Mouse (Mus musculus) limb, embryonic 13.5 days (tissue): Measurements from ENCODE around the gene A630076J17Rik. TPM values are rescaled to one million over a fixed set of nuclear protein-coding genes. Genes with fewer than 3 reads are reported as not detected.

Experiments
- polyA plus RNA-seq: library from polyadenylated mRNA; unstranded; fragments of >200 nt; fragmentation: Nextera tagmentation; extraction: Ambion mirVana; gene quantifications from 2 replicates; pipeline ENCODE4 v1.2.1, GENCODE M21; 2015

A630076J17Rik gene
- polyA plus RNA-seq, 1 experiment from 2014 or later, result not detected

Other genes with a start within 250 kb of the A630076J17Rik start
- 1.6 TPM in 2 replicates for gene Kcna3, start 194.4 kb upstream of the A630076J17Rik start, polyA plus RNA-seq
- 0.08 and 0.10 TPM in 2 replicates for gene Kcna2, start 129.5 kb upstream of the A630076J17Rik start, polyA plus RNA-seq
- not detected in 2 replicates for gene Kcna10, start 47.6 kb upstream of the A630076J17Rik start, polyA plus RNA-seq
- 0.41 TPM in 1 of 2 replicates, not detected in the other for gene Cym, start 8.9 kb upstream of the A630076J17Rik start, polyA plus RNA-seq
- 0.08 TPM in 2 replicates for gene Prok1, start 9.1 kb downstream of the A630076J17Rik start, polyA plus RNA-seq
- 184 and 190 TPM in 2 replicates for gene Lamtor5, start 48.2 kb downstream of the A630076J17Rik start, polyA plus RNA-seq
- gene Slc16a4, start 60.6 kb downstream of the A630076J17Rik start, polyA plus RNA-seq, result 10.6 and 11.0 TPM in 2 replicates
- 16.5 and 16.8 TPM in 2 replicates for gene Rbm15, start 103.1 kb downstream of the A630076J17Rik start, polyA plus RNA-seq
- gene Kcnc4, start 228.9 kb downstream of the A630076J17Rik start, polyA plus RNA-seq, result 0.18 and 0.36 TPM in 2 replicates